Mouse (Mus musculus): ENCODE data around the gene Tep1. TPM values are rescaled to one million over a fixed set of nuclear protein-coding genes. Genes with fewer than 3 reads are reported as not detected.

Tep1 gene
- polyA plus RNA-seq, 1 experiment from 2014 or later = 6.4 TPM

- WGBS = 78% methylated on average over 22 of the region's 22 CpGs
- H3K9ac ChIP-seq = no peak overlapping the region
- ATAC-seq (ENCODE audit: insufficient read depth, low FRiP score, low read depth) = peak; percentile 14; the same call in 1 of the 2 replicates
- H3K36me3 ChIP-seq = no peaks in the 10 kb centered on the region
- no peaks in the 10 kb centered on the region for H3K9me3 ChIP-seq
- peaks cover 13% of the 10 kb centered on the region; the same call in 1 of the 2 replicates for H3K4me1 ChIP-seq
- H3K27ac ChIP-seq = no peak overlapping the region
- H3K4me3 ChIP-seq (replicated peaks) = no peak overlapping the region
- 0 out of 2 replicates have a peak, but pooled peaks cover 3% of the 10 kb centered on the region for H3K27me3 ChIP-seq (replicated peaks)
- no peak overlapping the region for H3K4me2 ChIP-seq
Measured at GRCm38 (mm10) chr14:50892541-50893459, 22.4 kb upstream of the Tep1 start.

GRCm38 (mm10) chr14:50892091-50892490, 21.7 kb upstream of the Tep1 start:
- WGBS = 79% methylated on average over 7 of the region's 7 CpGs
- Histone ChIP-seq H3K4me3 (replicated peaks) (no peak overlapping the region), H3K27ac (no peak overlapping the region), H3K9me3 (no peaks in the 10 kb centered on the region), H3K4me2 (no peak overlapping the region), H3K4me1 (peaks cover 13% of the 10 kb centered on the region; the same call in 1 of the 2 replicates), H3K9ac (no peak overlapping the region), H3K27me3 (replicated peaks) (0 out of 2 replicates have a peak, but pooled peaks cover 3% of the 10 kb centered on the region), H3K36me3 (no peaks in the 10 kb centered on the region)
- no peak for ATAC-seq (ENCODE audit: insufficient read depth, low FRiP score, low read depth)

- ATAC-seq (ENCODE audit: insufficient read depth, low FRiP score, low read depth) = 0 out of 2 replicates have a peak, but pooled peaks have one; percentile 31
- Histone ChIP-seq H3K27me3 (replicated peaks) (0 out of 2 replicates have a peak, but pooled peaks cover under 1% of the 10 kb centered on the region), H3K4me1 (peaks cover 11% of the 10 kb centered on the region; the same call in 1 of the 2 replicates), H3K4me3 (replicated peaks) (no peak overlapping the region), H3K9me3 (no peaks in the 10 kb centered on the region), H3K9ac (no peak overlapping the region), H3K4me2 (no peak overlapping the region), H3K36me3 (no peaks in the 10 kb centered on the region), H3K27ac (no peak overlapping the region)
- 90% methylated on average over 8 of the region's 8 CpGs for WGBS
Measured at GRCm38 (mm10) chr14:50891621-50892020, 21.3 kb upstream of the Tep1 start.

- H3K9ac ChIP-seq = no peak overlapping the region
- H3K4me2 ChIP-seq = no peak overlapping the region
- H3K4me3 ChIP-seq (replicated peaks) = no peak overlapping the region
- H3K27ac ChIP-seq = no peak overlapping the region
- H3K27me3 ChIP-seq (replicated peaks) = no peaks in the 10 kb centered on the region
- no peaks in the 10 kb centered on the region for H3K36me3 ChIP-seq
- WGBS = 81% methylated on average over 6 of the region's 6 CpGs
- no peaks in the 10 kb centered on the region for H3K4me1 ChIP-seq
- H3K9me3 ChIP-seq = no peaks in the 10 kb centered on the region
- ATAC-seq (ENCODE audit: insufficient read depth, low FRiP score, low read depth) = no peak
Measured at GRCm38 (mm10) chr14:50876236-50876950, 6.0 kb upstream of the Tep1 start.

GRCm38 (mm10) chr14:50875591-50876230, 5.4 kb upstream of the Tep1 start:
- no peak overlapping the region for H3K27ac ChIP-seq
- H3K4me2 ChIP-seq = no peak overlapping the region
- no peaks in the 10 kb centered on the region for H3K36me3 ChIP-seq
- H3K27me3 ChIP-seq (replicated peaks) = no peaks in the 10 kb centered on the region
- no peak overlapping the region for H3K9ac ChIP-seq
- H3K9me3 ChIP-seq = no peaks in the 10 kb centered on the region
- 75% methylated on average over 6 of the region's 6 CpGs for WGBS
- H3K4me3 ChIP-seq (replicated peaks) = no peak overlapping the region
- no peak for ATAC-seq (ENCODE audit: insufficient read depth, low FRiP score, low read depth)
- H3K4me1 ChIP-seq = 0 out of 2 replicates have a peak, but pooled peaks cover 2% of the 10 kb centered on the region

- H3K4me1 ChIP-seq = 0 out of 2 replicates have a peak, but pooled peaks cover 4% of the 10 kb centered on the region
- no peaks in the 10 kb centered on the region for H3K9me3 ChIP-seq
- no peak for ATAC-seq (ENCODE audit: insufficient read depth, low FRiP score, low read depth)
- 86% methylated on average over 3 of the region's 3 CpGs for WGBS
- H3K27ac ChIP-seq = no peak overlapping the region
- H3K4me2 ChIP-seq = no peak overlapping the region
- H3K27me3 ChIP-seq (replicated peaks) = no peaks in the 10 kb centered on the region
- no peak overlapping the region for H3K9ac ChIP-seq
- no peak overlapping the region for H3K4me3 ChIP-seq (replicated peaks)
- H3K36me3 ChIP-seq = no peaks in the 10 kb centered on the region
Measured at GRCm38 (mm10) chr14:50875175-50875574, 4.8 kb upstream of the Tep1 start.

GRCm38 (mm10) chr14:50871284-50871683, 924 bp upstream of the Tep1 start:
- Histone ChIP-seq H3K27me3 (replicated peaks) (no peaks in the 10 kb centered on the region), H3K27ac (no peak overlapping the region), H3K4me2 (no peak overlapping the region), H3K9ac (no peak overlapping the region), H3K36me3 (no peaks in the 10 kb centered on the region), H3K4me3 (replicated peaks) (no peak overlapping the region), H3K9me3 (no peaks in the 10 kb centered on the region), H3K4me1 (0 out of 2 replicates have a peak, but pooled peaks cover 4% of the 10 kb centered on the region)
- WGBS = 84% methylated on average over 2 of the region's 2 CpGs
- ATAC-seq (ENCODE audit: insufficient read depth, low FRiP score, low read depth) = no peak

- WGBS = 25% methylated on average over 5 of the region's 5 CpGs
- peak overlapping the region; percentile 59 for H3K4me2 ChIP-seq
- H3K9me3 ChIP-seq = no peaks in the 10 kb centered on the region
- no peak for ATAC-seq (ENCODE audit: insufficient read depth, low FRiP score, low read depth)
- no peaks in the 10 kb centered on the region; the same call in 1 of the 2 replicates for H3K36me3 ChIP-seq
- H3K27ac ChIP-seq = peak overlapping the region; percentile 77
- no peak overlapping the region for H3K9ac ChIP-seq
- peak overlapping the region; percentile 57 for H3K4me3 ChIP-seq (replicated peaks)
- 0 out of 2 replicates have a peak, but pooled peaks cover 4% of the 10 kb centered on the region for H3K4me1 ChIP-seq
- H3K27me3 ChIP-seq (replicated peaks) = no peaks in the 10 kb centered on the region
Measured at GRCm38 (mm10) chr14:50870805-50871143, 414 bp upstream of the Tep1 start.

- 86% methylated on average over 5 of the region's 5 CpGs for WGBS
- Histone ChIP-seq H3K27ac (no peak overlapping the region), H3K9me3 (no peaks in the 10 kb centered on the region), H3K27me3 (replicated peaks) (no peaks in the 10 kb centered on the region), H3K36me3 (peaks cover 3% of the 10 kb centered on the region; the same call in 1 of the 2 replicates), H3K4me1 (0 out of 2 replicates have a peak, but pooled peaks cover 4% of the 10 kb centered on the region), H3K4me3 (replicated peaks) (no peak overlapping the region), H3K9ac (no peak overlapping the region), H3K4me2 (no peak overlapping the region)
- no peak for ATAC-seq (ENCODE audit: insufficient read depth, low FRiP score, low read depth)
Measured at GRCm38 (mm10) chr14:50868656-50869055, 1.7 kb downstream of the Tep1 start.

- Histone ChIP-seq H3K9me3 (no peaks in the 10 kb centered on the region), H3K4me2 (no peak overlapping the region), H3K36me3 (peaks cover 3% of the 10 kb centered on the region; the same call in 1 of the 2 replicates), H3K4me1 (0 out of 2 replicates have a peak, but pooled peaks cover 4% of the 10 kb centered on the region), H3K27ac (no peak overlapping the region), H3K4me3 (replicated peaks) (no peak overlapping the region), H3K27me3 (replicated peaks) (no peaks in the 10 kb centered on the region), H3K9ac (no peak overlapping the region)
- ATAC-seq (ENCODE audit: insufficient read depth, low FRiP score, low read depth) = no peak
- WGBS = 75% methylated on average over 4 of the region's 4 CpGs
Measured at GRCm38 (mm10) chr14:50868211-50868610, 2.1 kb downstream of the Tep1 start.

- Histone ChIP-seq H3K9ac (no peak overlapping the region), H3K27me3 (replicated peaks) (no peaks in the 10 kb centered on the region), H3K36me3 (peaks cover 3% of the 10 kb centered on the region; the same call in 1 of the 2 replicates), H3K4me2 (no peak overlapping the region), H3K4me1 (0 out of 2 replicates have a peak, but pooled peaks cover 4% of the 10 kb centered on the region), H3K4me3 (replicated peaks) (no peak overlapping the region), H3K27ac (no peak overlapping the region), H3K9me3 (no peaks in the 10 kb centered on the region)
- WGBS = 91% methylated on average over 3 of the region's 3 CpGs
- ATAC-seq (ENCODE audit: insufficient read depth, low FRiP score, low read depth) = no peak
Measured at GRCm38 (mm10) chr14:50866966-50867365, 3.4 kb downstream of the Tep1 start.
